In the genomic region with DNA sequence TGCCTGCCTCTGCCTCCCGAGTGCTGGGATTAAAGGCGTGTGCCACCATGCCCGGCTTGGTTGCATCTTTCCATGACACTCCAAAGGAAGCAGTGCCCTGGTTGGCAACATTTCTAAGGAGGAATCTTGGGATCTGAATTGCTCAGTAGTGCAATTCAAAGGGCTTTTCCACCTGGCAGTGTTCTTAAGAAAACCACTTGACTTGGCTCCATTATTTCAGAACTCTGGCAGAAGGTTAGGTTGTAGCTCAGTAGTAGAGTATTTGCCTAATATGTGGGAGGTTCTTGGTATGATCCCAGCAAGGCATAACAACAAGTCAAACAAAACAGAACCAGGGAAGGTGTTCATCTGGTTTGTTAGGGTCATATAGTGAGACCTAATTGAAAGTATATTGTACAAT, we compare ENCODE assay signal across 10 mouse cellular contexts.
"Had no signal": no experiment of that assay in that cellular context is flagged by ENCODE, and none has a peak within 500 bp of the region (broad histone marks: within the 10 kb centered on the region; RNA-seq: fewer than 3 reads in every experiment).

No protein-coding gene starts in this region.

- H3K4me3 ChIP-seq: left cerebral cortex, adult 2 months; limb, embryonic 10.5 days; liver, embryonic 13.5 days; midbrain, embryonic 12.5 days had no signal

- H3K27me3 ChIP-seq: liver, embryonic 13.5 days; midbrain, embryonic 12.5 days had no signal

- H3K36me3 ChIP-seq: limb, embryonic 10.5 days; liver, embryonic 13.5 days; midbrain, embryonic 12.5 days had no signal

- H3K9ac ChIP-seq: liver, embryonic 13.5 days; liver, postnatal 0 days; midbrain, embryonic 12.5 days had no signal

- ATAC-seq: midbrain, embryonic 16.5 days had no signal

- H3K4me2 ChIP-seq: liver, embryonic 13.5 days; midbrain, embryonic 12.5 days had no signal

- H3K27ac ChIP-seq: left cerebral cortex, adult 2 months; limb, embryonic 10.5 days; liver, embryonic 13.5 days; macrophage; midbrain, embryonic 12.5 days had no signal

- H3K9me3 ChIP-seq: limb, embryonic 10.5 days; liver, embryonic 13.5 days; midbrain, embryonic 12.5 days had no signal

- DNase-seq: liver, embryonic 13.5 days; liver, postnatal 0 days; right cerebral cortex, adult 18-20 months; right cerebral cortex, postnatal 25 days; thymus, postnatal 36 days had no signal

- H3K4me1 ChIP-seq: limb, embryonic 10.5 days; liver, embryonic 13.5 days; midbrain, embryonic 12.5 days had no signal
